Comparison of ENCODE assay signal across 8 mouse cellular contexts in genomic region chr16:81330539-81330938, GRCm38 (mm10).
DNase-seq lines count a peak whose midpoint lies in the region; ATAC-seq lines count a peak whose summit lies in the region.

No protein-coding gene starts in this region.

- H3K9ac ChIP-seq in forebrain, embryonic 16.5 days (replicated peaks; ENCODE audit: low read depth, low read length) = no peak overlapping the region

- ATAC-seq in forebrain, embryonic 16.5 days = 0 out of 2 replicates have a peak, but pooled peaks have one; percentile 45
- no peak for ATAC-seq in erythroid progenitor cell, adult 5-6 weeks (replicated peaks; ENCODE audit: low FRiP score, poor library complexity, severe bottlenecking)

- 32% methylated on average over 2 of the region's 2 CpGs for WGBS in forebrain, embryonic 16.5 days

- no peak overlapping the region for H3K4me2 ChIP-seq in forebrain, embryonic 16.5 days (ENCODE audit: low read length)

- peak; percentile 29 to 35 for DNase-seq in heart, postnatal 10 days
- no peak for DNase-seq in heart, adult 11 months
- DNase-seq in A20 (ENCODE audit: low read depth, low spot score) = peak; percentile 56
- peak; percentile 67 for DNase-seq in brain, adult 2 months (ENCODE audit: low read depth, low spot score)
- peak; percentile 22 to 76 for DNase-seq in layer of hippocampus, postnatal 25 days (ENCODE audit: extremely low spot score in 1 of 2, low spot score in 1 of 2)
- peak; percentile 24 for DNase-seq in mesoderm, embryonic 11.5 days (ENCODE audit: low read depth, low spot score)

- no peaks in the 10 kb centered on the region for H3K4me1 ChIP-seq in forebrain, embryonic 16.5 days (replicated peaks; ENCODE audit: control insufficient read depth, insufficient read depth, low read length)

- H3K36me3 ChIP-seq in forebrain, embryonic 16.5 days (ENCODE audit: control insufficient read depth, insufficient read depth) = no peaks in the 10 kb centered on the region

- intact Hi-C loops in heart, postnatal 10 days (cut with DNase I) = no loop called here

- H3K9me3 ChIP-seq in forebrain, embryonic 16.5 days (ENCODE audit: control insufficient read depth, low read length) = no peaks in the 10 kb centered on the region

- H3K27me3 ChIP-seq in forebrain, embryonic 16.5 days (replicated peaks; ENCODE audit: control insufficient read depth, insufficient read depth, low read length) = no peaks in the 10 kb centered on the region

- no peak overlapping the region for H3K4me3 ChIP-seq in forebrain, embryonic 16.5 days (replicated peaks; ENCODE audit: low read length)

- no peak overlapping the region for H3K27ac ChIP-seq in forebrain, embryonic 16.5 days (ENCODE audit: low read length)
